Mouse (Mus musculus): ENCODE results near the gene Ptpro. TPM values are rescaled to one million over a fixed set of nuclear protein-coding genes. Genes with fewer than 3 reads are reported as not detected.

Ptpro gene
- polyA plus RNA-seq, 1 experiment from 2014 or later, result 1.1 TPM

DNA sequence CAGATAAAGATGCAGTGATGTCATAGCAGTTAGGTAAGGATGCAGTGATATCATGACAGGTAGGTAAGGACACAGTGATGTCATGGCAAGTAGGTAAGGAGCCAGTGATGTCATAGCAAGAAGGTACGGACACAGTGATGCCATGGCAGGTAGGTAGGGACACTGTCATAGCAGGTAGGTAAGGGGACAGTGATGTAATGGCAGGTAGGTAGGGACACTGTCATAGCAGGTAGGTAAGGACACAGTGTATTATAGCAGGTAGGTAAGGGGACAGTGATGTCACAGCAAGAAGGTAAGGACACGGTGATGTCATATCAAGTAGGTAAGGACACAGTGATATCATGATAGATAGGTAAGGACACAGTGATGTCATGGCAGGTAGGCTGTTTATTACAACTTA is 244.4 kb downstream of the Ptpro start:
- no peak for DNase-seq (ENCODE audit: low spot score)

DNA sequence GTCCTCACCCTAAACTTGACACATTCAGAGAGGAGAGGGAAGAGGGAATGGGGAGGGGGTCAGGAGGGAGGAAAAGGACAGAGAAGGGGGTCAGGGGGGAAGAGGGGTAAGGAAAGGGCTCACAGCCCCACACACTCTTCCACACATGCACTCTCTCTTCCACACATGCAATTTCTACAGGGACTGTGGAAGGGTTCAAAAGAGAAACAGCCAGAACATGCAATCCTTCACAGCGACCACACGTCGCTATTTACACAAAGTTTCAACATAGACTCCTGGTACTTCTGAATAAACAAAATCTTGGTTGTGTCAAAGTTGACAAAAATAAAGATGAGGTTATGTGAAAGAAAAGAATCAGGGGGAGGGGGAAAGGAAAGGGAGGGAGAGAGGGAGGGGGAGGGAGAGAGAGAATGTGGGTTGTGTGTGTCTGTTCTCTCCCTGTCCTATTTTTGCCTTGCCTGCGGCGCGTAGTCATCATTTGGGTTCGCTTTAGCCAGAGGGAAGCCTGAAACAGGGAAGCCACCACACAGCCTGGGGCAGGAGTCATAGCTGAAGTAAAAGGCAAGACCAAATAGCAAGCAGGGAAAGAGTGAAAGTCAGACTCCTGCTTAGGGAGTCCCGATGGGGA is 245.2 kb downstream of the Ptpro start:
- no peak for DNase-seq (ENCODE audit: low spot score)

DNA sequence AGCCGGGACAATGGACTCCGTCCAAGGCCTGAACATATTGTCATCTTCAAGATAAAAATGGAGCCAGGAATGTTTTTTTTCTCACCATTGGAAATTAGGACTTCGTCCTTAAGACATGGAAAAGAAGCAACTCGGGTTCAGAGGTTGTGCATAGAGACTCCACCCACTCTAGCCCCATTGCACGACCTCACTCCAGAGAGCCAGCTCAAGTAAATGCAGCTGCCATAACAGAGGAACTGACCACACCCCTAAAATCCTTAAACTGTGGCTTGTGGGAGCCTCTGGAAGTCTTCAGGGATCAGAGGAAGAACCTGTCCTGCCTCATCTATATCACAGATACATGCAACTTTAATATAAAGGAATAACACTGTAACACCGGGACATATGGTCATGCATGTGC is 246.7 kb downstream of the Ptpro start:
- no peak for DNase-seq (ENCODE audit: low spot score)

DNA sequence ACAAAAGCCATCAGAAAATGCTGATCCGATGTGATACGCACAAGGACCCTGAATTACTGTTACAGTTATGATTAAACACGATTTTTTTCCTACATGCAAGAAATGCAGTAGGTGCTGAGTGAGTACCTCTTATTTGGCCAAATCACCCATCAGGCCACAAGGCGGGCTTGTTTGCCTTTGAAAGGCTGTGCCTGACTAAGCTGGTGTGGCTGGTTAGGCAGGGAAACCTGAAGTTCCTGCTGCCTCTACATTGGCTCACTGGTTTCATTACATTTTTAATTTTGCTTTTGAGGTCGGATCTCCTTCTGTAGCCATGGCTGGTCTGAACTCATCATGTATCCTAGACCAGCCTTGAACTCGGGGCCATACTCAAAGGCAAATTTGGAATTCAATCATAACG is 250.9 kb downstream of the Ptpro start:
- DNase-seq (ENCODE audit: low spot score), result no peak

DNA sequence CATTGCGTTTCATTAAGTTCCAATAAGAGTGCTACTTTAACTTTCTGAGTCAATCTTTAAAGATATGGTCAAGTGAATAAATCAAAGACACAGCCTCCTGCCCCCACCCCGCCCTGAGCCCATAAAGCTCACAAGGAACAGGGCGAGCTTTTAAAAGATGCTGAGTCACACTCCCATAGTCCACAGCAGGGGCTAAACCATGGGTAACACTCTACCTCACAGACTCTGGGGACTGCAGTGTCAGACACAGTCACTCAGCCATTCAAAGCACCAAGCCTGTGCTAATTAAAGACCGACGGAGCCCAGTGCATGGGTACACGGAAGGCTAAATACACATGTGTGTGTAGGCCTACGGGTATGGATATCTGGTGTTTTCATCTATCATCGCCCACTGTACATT is 251.3 kb downstream of the Ptpro start:
- no peak for DNase-seq (ENCODE audit: low spot score)

DNA sequence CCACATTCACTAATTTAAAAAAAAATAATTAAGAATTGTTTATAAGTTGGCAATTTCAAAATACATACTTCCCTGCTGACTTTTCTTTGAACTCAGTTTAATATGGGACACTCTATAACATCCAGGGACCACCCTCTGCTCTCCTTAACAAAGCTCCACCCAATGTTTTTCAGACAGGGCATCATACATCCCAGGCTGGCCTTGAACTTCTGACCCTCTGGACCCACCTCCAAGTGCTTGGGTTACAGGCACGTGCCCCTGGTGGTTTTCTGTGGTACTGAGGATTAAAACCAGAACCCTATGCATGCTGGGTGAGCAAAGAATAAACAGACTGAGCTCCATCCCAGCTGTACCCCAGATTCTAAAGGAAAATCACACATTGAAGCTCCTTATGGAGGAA is 251.9 kb downstream of the Ptpro start:
- DNase-seq (ENCODE audit: low spot score), result no peak

DNA sequence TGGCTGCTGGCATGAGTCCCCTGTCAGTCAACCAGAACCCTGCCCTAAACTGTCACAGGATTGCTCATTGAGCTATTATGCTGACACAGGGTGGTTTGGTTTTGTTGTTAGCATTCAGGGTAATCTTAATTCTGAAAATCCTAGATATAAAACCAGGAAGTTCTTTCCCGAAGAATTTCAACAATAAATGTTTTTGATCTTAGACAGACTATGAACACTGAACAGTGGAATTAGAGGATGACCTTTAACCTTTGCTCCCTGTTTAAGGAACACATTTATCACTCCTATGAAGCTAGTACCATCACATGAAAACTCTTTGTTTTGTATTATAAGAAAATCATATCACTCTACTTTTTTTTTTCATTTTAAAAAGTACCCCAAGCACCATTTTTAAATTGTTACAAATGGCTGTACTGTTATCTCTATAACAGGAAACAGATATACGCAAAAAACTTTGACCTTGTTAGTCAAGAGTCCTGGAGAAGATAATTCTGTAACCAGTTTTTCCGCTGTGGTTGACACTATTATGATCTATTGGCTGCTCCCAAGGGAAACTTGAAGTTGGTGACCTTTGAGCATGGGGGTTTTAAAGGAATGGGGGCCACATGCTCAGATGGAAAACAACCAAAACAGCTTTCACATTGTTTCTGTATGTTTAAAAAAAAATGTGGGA is 253.6 kb downstream of the Ptpro start:
- DNase-seq (ENCODE audit: low spot score), result no peak

DNA sequence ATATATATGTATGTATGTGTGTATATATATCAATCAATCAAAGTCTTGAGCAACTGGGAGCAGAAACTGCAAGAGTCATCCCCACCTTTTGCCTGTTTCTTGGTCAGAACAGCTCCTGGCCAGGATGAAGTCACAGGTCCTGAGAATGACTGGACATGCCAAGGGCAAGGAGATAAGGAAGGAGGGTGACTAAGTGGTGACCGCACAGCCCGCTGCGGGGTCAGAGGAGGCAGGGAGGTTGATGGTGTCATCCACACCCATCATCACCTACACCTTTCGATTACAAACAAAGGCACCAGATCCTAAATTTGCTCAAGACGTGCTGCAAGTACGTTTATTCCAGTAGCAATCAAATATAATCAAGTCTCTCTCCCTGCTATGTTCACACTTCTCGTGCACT is 254.4 kb downstream of the Ptpro start:
- no peak for DNase-seq (ENCODE audit: low spot score)

DNA sequence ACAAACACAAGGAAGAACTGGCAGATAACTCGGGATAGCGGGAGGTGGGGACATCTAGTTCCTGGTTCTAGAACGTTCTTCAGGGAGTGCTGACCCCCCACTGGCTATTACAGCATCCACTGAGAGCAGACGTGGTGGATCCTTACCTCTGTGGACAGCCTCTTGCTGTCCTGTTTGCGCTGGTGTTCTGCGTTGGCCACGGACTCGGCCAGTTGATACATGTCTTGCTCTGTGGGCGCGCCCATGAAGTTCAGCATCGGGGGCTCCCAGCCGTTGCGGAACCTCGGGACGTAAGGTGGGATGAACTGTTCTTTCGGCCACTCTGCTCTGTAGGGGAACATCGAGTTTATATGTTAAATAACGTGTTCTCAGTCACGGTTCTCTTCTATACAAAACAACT is 256.8 kb downstream of the Ptpro start:
- no peak for DNase-seq (ENCODE audit: low spot score)

DNA sequence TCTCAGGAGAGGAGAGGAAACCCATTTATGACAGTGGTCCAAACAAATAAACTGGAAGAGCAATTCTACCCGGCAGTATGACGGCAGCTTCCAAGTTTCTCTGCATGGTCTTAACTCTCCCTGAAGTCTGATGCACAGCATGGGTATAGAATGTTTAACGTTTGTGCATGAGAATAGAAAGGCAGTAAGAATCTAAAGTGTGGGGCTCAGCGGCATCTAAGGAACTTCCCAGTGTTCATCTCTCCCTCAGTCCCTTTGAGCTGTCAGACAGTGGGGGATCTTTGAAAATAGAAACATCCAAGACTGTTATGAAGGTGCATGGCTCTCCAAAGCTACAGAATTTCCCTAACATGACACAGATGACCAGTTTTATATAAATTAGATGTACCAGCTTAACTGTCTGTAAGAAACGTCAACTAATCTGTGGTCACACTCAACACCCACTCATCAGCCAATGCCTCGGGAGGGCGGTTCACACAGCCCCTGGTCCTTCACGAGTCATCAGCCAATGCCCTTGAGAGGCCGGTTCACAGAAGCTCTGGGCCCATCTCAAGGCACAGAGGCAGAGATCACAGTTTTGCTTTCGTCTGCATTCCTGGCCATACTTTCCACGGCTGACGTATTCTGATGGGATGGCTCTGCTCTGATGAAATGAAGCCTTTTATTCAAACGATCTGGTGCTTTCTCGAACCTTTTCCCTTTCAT is 257.4 kb downstream of the Ptpro start:
- DNase-seq (ENCODE audit: low spot score), result no peak

DNA sequence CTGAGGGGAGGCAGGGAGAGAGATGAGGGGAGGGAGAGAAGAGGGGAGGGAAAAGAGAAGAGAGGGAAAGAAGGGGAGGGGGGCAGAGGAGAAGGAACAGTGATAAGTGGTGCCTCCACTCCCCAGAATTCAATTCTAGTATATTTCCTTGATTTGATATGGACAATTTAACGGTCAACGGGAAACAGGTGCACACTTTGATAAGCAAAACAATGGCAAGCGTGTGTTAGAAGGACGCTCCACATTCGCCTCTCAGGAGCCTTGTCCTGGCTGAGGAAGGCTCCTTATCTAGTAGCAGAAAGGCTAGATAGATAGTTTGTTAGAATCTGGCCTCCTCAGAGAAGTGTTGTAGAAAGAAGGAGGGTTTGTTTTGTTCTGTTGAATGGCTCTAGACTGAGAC is 260.6 kb downstream of the Ptpro start:
- DNase-seq (ENCODE audit: low spot score), result no peak

Other genes with a start within 250 kb of the Ptpro start
- gene Rerg, start 81.8 kb upstream of the Ptpro start, polyA plus RNA-seq (2015; fragmentation: Nextera tagmentation; extraction: Ambion mirVana), result 1.6 TPM in 2 replicates